Mouse (Mus musculus) cerebellum, adult 18-20 months (tissue): ENCODE measurements at regions not wholly inside any gene's neighbourhood (a gene's known extent, or its start where the extent isn't known, plus 50 kb on each side); places are given as distances from the start of the nearest gene placed in this dataset.

Experiments used
- DNase-seq, 2 experiments: peaks; one replicate each; pipeline ENCODE4 v3.0.0; 2021

DNA sequence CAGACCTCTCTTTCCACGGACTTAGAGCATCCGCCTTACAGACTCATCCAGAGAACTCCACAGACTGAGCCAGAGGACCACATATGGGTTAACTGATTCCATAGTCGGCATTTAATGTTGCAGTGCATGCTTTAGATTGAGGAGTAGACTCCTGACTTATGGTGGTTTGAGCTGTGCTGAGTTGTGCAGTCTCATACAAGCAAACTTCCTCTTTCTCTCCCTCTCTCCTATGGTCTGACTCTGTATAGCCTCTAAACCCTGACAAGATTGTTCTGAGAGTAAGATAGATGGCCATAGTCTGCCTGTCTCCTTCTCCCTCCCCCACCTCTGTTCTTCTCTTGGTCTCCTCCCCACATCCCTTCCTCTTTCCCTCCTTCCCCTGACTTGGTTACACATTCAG, 616.0 kb downstream of the Ryr2 start:
- no peak for DNase-seq

DNA sequence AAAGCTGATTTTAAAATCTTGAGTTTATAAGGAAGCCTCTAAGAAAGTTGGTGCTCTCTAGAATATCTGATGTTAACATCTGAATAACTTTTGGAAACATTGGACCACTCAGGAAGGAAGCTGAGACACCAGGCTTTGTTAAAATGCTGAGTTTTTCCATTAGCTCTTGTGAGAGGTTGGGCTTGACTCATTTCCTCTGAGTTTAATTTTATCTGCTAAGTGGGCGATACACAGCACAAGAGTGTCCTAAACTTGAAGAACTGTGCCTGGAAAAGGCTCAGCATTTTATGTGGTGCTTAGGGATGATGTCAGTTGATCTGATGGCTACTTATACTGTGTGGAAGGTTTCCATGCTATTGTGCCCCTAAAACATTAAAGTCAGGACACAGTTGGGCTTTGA, 623.6 kb downstream of the Ryr2 start:
- DNase-seq = no peak

DNA sequence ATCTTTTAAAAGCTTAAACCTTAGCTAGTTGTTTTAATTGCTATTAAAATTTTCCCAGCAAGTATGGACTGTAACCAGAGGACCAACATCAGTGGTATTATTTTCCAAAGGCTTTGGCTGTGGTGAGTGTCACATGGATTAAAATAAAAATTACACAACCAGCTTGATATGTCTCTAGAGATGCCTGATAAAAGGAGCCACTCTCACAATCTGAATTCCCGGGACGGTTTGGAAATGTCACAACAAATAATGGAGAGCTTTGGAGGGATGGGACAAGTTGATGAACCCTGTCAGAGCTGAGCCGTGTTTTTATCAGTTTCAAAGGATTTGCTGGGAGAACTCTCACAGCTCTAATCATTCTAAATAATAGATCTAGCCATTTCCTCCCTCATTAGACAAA, 624.0 kb downstream of the Ryr2 start:
- DNase-seq = no peak

DNA sequence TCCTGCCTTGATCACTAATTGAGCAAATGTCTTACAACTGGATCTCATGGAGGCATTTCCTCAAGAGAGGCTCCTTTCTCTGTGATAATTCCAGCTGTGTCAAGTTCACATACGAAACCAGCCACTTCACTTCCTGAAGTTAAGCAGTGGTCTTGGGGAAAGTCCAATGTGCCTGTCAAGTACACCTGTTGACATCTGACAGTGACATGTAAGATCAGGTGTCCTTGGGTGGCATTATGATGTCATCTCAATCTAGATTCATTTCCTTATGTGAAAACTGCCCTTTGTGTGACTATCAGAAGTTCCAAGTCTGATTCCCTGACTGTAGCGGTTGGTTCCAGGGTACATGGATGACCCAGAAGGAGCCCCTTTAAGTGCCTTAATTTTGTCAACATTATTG, 646.5 kb downstream of the Ryr2 start:
- DNase-seq = no peak

DNA sequence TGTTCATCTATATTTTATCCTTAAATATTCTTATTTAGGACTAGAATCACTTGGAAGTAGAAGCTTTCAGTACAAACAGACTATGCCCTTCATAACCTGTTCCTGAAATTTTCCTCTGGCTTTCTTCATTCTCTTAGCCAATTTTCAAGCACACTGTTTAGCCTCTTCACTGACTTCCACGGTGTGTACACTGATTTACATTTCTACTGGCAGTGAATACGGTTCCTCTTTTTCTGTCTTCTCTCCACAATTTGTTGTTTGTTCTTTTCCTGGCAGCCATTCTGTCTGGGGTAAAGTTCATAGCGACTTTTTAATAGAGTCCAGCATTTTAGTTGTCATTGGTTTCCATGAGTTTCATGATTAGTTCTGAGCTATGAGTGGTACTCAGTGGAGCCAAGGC, 651.6 kb downstream of the Ryr2 start:
- no peak for DNase-seq

DNA sequence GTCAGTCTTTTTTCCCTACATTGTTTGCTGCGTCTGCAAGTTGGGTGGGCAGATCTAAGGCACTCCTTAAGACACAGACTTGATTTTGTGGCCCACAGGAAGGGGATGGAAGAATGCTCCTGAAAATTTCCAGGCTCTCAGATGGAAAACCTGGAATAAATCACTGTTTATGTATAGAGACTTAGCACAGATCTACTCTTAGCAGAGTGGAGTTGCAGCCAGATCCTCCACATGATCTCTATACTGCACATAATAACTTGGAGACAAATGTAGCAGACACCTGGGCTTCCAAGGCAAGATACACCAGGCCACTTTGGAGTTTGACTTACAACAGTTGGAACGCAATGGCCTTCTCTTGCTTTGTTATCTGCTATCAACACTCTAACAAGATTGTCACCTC, 654.3 kb downstream of the Ryr2 start:
- DNase-seq = no peak

DNA sequence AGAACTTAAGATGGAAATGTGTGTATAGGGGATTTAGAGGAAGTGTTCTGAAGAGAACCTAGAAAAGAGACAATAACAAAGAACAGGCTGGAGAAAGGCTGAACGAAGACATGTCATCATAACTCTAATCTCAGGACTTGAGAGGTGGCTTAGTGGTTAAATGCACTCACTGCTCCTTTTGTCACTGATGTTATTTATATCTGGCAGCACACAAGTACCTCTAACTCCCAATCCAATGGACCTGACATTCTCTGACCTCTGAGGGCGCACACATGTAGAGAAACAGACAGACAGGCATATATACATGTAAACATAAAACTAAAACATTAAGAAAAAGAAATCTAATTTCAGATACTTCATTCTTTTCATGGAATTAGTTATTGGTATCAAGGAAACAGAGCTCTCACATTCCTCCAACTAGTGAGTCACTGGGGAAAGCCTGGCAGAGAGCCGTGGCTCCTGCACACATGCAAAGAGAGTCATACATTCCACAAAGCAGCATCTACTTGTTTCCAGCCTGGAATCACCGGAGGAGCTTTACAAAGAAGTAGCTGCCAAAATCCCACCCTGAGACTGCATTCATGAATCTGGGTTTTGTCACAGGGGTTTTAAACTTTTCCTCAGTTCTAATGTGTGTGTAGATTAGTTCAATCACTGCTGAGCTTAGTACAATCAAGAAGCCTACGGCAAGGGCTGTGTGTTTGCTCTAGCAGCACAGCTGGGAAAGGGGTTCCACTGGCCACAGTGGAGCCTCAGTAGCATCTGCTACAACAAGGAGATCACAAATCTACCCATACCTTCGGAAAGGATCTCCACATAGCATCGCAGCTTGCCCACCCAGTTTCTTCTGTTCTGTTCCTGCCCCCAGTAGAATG, 674.0 kb downstream of the Ryr2 start:
- no peak for DNase-seq

DNA sequence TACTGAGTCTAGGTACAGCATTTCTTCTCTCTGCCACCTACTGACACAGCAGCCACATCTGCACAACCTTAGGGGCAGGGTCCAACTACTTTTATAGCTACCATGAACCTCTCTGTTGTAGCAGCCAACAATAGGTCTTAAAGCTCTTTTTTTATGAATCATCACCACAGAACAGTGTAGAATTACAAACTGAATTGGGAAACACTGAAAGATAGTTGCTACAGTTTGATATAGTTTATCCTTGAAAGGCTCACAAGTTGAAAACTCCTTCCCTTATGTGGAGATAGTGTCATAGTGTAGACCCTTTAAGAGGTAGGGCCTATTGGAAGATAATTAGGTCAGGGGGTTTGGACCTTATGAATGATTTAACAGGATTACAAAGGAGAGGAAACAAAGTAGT, 679.9 kb downstream of the Ryr2 start:
- no peak for DNase-seq

DNA sequence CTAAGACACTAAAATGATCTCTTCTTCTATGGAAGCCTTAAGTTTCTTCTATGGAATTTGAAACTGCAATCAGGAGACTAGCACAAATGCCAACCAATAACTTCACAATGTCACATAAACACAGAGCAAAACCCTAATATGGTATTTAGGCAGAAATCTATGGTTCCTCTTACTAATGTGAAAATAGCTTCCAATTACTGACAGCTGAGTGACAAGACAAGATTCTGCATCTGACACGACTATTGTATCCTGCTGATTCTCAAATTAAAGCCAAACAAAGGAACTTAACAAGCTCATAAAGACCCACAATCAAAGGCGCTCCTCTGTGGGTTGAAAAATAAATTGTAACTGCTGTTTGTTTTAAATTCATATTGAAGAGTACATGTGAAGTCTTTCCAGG, 714.7 kb downstream of the Ryr2 start:
- no peak for DNase-seq

DNA sequence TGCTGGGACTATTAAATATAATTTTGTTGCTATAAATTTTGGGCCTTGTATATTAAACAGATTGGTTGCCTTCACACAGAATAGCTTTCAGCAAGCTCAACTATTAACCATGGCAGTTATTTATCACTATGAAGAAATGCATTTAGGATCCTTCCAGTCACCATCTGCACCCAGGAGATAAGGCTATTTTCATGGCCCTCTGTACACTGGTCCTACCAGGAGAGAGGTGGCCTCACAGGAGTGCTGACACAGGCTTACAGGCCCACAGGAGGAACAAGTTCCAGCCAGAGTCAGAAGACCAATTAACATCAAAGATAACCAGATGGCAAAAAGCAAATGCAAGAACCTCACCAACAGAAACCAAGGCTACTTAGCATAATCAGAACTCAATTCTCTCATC, 731.3 kb downstream of the Ryr2 start:
- no peak for DNase-seq

DNA sequence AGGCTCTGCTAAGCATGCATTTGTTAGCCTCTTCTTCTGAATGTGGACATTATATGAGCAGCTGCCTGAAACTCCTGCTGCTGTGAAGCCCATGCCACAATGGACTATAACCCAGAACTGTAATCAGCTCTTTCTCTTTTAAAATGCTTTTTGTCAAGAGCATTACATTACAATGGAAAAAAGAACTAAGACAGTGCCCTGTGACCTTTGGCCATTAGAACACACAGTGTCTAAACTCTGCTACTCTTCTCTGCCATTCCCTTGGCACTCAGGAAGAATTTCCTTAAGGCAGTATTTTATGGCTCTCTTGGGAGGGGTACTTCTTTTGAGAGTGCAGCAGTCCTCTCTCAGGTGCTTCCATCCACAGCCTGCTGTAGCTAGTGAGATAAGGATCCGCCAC, 737.3 kb downstream of the Ryr2 start:
- DNase-seq = no peak

DNA sequence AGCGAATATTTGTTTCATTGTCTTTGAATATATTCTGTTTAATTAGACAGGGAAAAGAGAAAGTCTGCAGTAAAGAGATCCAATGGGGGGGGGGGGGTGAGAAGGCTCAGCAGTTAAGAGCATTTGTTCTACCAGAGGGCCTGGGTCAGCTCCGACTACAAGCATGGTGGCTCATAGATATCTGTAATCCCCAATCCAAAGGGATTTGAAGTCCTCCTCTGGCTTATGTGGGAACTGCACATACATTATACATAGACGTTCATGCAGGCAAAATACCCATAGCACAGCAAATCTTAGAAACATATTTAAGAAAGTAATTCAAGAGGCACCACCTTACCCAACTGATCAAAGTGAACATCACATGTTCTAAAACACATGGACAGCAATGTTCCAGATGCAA, 743.9 kb downstream of the Ryr2 start:
- no peak for DNase-seq

DNA sequence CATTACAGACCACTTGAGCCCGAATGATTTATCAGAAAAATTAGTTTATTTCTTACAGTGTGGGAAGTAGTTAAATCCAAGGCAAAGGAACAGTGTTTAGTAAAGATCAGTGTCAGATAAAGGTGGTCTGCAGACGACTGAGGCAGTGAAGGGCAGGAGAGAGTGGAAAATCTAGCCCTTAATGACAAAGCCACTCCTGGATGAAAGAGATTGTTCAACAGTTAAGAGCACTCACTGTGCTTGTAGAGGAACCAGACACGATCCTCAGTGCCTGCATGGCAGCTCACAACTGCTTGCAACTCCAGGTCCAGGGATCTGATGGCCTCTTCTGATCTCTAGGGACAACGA, 758.3 kb downstream of the Ryr2 start:
- DNase-seq = no peak

DNA sequence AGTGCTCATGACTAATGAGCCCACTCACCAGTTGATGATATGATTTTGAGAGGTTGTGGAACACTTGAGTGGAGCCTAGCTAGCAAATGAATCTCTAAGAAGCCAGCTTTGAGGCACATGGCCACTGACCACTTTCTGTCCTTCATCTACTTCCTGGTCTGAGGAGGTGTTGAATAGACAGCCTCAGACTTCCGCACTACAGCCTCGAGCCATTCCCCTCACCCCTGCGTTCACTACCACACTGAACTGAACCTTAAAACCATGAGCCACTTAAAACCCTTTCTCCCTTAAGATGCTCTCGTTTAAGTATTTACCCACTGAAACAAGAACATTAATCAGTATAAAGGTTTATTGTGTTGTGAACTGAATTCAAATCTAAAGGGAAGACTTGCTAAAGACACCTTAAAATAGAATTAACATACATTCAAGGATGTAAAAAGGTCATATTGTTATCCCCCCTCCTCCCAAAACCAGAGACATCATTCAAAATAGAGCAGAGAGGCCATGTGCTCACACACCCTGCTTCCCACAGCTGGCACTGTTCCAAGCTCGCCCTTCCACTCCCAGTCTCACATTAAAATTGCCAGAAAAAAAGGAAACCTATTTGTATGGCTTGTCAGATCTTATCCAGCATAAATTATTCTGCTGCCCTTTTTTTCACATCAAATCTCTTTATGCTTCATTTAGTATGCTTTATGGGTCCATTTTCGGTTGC, 758.8 kb downstream of the Ryr2 start:
- DNase-seq = no peak

DNA sequence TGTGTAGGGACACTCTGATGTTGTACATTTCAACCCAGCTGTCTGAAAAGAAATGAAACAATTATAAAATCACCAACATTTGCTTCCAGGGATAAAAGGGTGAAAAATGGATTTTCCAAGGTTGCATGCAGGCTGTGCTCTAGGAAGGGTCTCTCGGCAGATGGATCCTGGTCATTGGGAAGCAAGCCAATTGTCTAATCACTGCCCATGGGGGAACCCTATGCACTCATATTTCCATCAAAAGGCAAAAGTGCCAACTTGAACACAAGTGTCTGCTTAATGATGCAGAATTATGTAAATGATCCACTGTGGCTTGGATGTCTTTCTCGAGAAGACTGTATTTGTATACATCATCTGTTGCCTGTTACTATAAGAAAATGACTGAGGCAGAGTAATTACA, 762.2 kb downstream of the Ryr2 start:
- DNase-seq = no peak

DNA sequence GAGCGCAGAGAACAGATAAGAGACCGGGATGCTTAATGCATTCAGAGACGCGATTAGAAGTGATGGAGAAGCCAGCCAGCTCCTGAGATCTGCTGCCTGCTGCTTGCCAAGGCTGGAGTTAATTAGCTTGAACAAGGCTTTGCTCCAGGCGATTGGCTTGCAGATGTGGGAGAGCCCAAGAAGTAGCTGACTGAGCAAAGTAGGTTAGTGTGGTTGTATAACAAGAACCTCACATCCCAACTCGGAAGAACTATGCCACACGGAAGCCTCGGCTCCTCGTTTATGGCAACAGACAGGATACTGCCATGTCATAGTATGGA, 768.5 kb downstream of the Ryr2 start:
- peak; percentile 7 to 14 for DNase-seq

DNA sequence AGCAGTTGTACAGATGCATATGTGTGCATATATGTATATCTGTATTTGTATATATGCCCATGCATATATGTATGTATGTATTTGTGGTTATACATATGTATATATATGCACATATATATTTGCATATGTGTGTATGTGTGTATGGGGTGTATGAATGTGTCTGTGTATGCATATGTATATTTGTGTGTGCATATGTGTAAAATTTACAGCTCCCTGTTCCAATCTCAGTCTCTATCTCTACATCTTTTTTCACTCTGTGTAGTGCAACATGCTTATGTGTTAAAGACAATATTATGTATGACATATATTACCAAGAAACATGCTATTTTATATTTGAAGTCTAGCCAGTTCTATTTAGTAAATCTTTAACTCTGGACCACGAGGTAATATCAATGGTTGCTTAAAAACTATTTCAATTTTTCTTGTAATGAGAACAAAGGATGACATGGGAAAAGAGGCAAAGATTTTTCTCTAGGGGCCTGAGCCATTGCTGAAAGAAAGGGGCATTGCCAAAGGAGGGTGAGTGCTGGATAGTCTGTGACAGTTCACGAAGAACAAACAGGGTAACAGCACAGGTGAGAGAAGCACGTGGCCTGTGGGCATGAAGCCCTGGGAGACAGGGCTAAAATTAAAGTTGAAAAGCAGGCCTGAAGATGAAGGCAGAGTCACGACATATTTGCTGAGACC, 769.0 kb downstream of the Ryr2 start:
- no peak for DNase-seq

DNA sequence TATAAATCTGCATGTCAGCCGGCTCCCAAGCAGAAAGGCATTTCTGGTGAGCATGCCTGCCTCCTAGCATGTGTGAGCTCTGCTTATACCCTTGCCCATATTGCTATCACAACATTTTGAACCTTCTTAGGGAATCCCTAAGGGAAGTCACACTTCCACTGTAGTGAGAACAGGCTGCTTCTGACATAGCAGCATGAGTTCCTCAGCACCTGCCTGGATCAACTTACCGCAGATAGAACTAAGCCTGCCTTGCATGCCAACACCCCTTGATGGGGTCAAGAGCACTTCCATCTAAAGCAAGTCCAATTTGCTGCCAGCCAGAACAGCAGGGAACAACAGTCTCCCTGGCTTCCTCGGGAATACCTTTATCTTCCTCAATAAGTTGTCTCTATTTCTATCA, 769.8 kb downstream of the Ryr2 start:
- DNase-seq = no peak

DNA sequence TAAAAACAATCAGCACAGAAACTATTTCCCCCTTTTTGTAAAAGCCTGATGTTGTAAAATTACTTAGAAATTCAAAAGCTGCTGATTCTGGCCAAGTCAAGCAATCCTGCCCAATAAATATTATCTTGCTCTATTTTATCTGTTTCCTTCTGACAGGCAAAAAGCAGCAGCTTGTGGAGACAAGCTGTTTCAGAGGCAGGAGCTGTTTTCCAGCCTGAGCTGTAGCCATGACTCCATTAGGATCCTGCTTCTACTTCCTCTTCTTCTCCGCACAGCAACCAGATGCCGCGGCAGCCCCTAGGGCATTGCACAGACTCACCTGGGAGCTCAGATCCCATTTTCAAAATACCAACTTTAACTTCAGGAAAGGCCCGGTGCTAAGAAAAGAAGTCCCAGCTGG, 774.8 kb downstream of the Ryr2 start:
- no peak for DNase-seq

DNA sequence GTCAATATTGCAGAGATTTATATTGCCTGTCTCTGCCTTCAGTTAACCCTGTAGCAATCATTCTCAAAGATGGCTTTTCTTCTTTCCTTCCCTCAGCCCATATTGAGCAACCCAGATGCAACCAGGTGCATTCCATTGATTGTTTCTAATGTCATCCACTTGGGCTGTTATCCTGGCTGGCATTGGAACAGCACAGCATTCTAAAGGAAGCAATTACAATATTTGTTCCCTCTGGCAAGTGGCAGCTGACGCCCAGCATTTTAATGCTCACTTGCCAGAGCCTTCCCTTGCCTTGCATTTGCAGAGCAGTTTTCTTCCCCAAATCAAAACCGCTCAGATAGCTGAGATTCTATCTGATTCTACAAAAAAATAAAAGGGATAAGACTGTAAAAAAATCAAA, 798.0 kb downstream of the Ryr2 start:
- DNase-seq = no peak

DNA sequence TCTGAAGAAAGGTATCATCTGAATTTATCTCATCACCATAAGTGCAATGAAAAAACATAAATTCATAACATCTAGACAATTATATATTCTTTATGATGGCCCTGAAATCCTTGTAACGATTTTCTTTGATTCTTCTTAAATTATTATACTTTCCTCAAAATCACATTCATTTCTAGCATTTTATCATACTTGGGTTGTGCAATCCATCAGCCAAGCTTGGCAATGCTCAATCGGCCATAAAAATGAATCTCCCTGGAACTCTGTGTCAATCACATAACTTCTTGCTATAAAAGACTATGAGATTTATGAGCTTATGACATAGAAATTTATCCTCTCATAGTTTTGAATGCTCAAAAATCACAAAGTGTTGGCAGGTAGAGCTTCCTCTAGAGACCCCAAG, 811.3 kb downstream of the Ryr2 start:
- DNase-seq = no peak

DNA sequence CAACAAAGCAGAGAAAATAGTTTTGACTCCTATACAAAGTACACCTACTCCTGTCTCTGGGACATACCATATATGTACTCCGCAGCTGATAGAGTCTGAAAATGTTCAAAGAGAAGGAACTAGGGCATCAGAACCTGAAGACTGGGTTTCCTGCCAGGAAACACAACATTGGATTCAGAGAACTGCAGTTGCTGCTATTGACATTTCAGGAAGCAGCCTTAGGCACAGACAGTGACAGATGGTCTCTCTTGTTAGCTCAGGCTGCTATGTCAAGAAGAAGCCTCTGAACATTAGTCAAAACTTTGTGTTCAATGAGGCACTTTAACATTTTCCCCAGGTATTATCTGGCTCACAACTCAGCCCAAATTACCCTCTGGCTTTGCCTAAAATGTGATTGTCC, 812.1 kb downstream of the Ryr2 start:
- peak in 1 of 2 experiments; percentile 3 for DNase-seq

DNA sequence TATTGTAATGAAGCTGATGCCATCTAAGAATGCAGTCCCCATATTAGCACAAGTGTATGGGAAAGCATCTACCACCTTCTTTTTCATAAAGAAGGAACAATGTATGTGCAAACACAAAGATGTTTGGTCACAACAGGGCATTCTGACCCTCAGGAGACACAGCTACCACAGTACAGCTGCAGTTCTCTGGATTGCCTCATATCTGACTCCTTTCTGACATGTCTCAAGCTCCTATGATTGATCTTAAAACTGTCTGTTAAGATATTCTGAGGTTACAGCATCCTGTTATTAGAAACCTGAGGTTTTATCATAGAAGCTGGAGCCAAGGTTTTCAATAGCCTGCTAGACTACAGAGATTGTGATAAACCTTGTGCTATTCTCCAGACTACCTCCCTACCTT, 813.0 kb downstream of the Ryr2 start:
- no peak for DNase-seq

DNA sequence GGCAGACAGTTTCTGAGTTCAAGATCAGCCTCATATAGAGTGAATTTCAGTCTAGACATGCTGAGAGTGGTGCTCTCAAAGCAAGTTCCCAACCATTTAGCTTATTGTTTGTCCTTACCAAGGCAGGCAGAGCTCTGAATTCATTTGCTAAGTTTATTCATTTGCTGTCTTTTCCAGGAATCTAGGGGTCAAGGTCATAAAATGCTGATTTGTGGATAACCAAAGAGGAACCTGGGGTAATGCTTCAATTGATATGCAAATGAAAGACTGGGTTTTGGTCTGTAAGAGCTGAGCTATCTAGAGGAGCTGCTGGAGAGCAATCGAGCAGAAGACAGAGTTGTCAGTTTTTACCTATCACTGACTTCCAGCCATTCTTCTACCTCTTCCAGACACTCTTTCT, 832.8 kb downstream of the Ryr2 start:
- DNase-seq = no peak
